Mouse (Mus musculus): Measurements from ENCODE around the gene Rnf157. TPM values are rescaled to one million over a fixed set of nuclear protein-coding genes. Genes with fewer than 3 reads are reported as not detected.

Gene Rnf157
- polyA plus RNA-seq, 1 experiment = 7.2 TPM

GRCm38 (mm10) chr11:116359652-116360051, 53.2 kb downstream of the Rnf157 start:
- Histone ChIP-seq H3K27ac (ENCODE audit: control insufficient read depth, insufficient read depth, low read depth, low read length) (no peak overlapping the region), H3K36me3 (ENCODE audit: control insufficient read depth, insufficient read depth, low read length) (no peaks in the 10 kb centered on the region), H3K27me3 (ENCODE audit: control insufficient read depth, insufficient read depth, low read length) (no peaks in the 10 kb centered on the region), H3K4me1 (ENCODE audit: control insufficient read depth, insufficient read depth, low read length) (no peaks in the 10 kb centered on the region), H3K4me3 (ENCODE audit: control insufficient read depth, low read depth, low read length) (no peak overlapping the region)
- TF ChIP-seq CTCF (IDR thresholded peaks at IDR 0.05; ENCODE audit: control insufficient read depth, insufficient read depth, insufficient replicate concordance, low read depth, low read length) (no peak), POLR2A (IDR thresholded peaks at IDR 0.05; ENCODE audit: control insufficient read depth, low read depth, low read length) (no peak)

GRCm38 (mm10) chr11:116358926-116359637, 53.8 kb downstream of the Rnf157 start:
- Histone ChIP-seq H3K4me3 (ENCODE audit: control insufficient read depth, low read depth, low read length) (no peak overlapping the region), H3K27me3 (ENCODE audit: control insufficient read depth, insufficient read depth, low read length) (no peaks in the 10 kb centered on the region), H3K4me1 (ENCODE audit: control insufficient read depth, insufficient read depth, low read length) (no peaks in the 10 kb centered on the region), H3K27ac (ENCODE audit: control insufficient read depth, insufficient read depth, low read depth, low read length) (no peak overlapping the region), H3K36me3 (ENCODE audit: control insufficient read depth, insufficient read depth, low read length) (no peaks in the 10 kb centered on the region)
- TF ChIP-seq CTCF (IDR thresholded peaks at IDR 0.05; ENCODE audit: control insufficient read depth, insufficient read depth, insufficient replicate concordance, low read depth, low read length) (no peak), POLR2A (IDR thresholded peaks at IDR 0.05; ENCODE audit: control insufficient read depth, low read depth, low read length) (no peak)

GRCm38 (mm10) chr11:116354521-116354920, 58.3 kb downstream of the Rnf157 start:
- no peaks in the 10 kb centered on the region for H3K36me3 ChIP-seq (ENCODE audit: control insufficient read depth, insufficient read depth, low read length)
- TF ChIP-seq POLR2A (IDR thresholded peaks at IDR 0.05; ENCODE audit: control insufficient read depth, low read depth, low read length) = no peak
- no peak for TF ChIP-seq CTCF (IDR thresholded peaks at IDR 0.05; ENCODE audit: control insufficient read depth, insufficient read depth, insufficient replicate concordance, low read depth, low read length)
- H3K27ac ChIP-seq (ENCODE audit: control insufficient read depth, insufficient read depth, low read depth, low read length) = no peak overlapping the region
- H3K4me1 ChIP-seq (ENCODE audit: control insufficient read depth, insufficient read depth, low read length) = no peaks in the 10 kb centered on the region
- H3K4me3 ChIP-seq (ENCODE audit: control insufficient read depth, low read depth, low read length) = no peak overlapping the region
- H3K27me3 ChIP-seq (ENCODE audit: control insufficient read depth, insufficient read depth, low read length) = no peaks in the 10 kb centered on the region

DNA sequence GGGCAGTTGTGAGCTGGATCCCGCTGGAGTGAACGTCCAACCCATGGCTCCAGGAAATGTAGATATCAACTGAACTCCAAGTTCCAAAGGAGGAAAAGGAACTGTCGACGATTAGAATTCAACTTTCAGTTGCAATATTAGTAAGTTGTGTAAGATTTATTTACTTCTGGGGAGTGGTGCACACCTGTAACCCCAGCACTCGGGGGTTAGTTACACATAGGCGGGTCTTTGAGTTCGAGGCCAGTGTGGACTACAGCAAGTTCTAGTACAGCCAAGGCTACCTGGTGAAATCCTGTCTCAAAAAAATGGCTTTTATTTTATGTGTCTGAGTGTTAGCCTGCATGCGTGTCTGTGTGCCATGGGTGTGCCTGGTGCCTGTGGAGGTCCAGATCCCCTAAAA, 59.3 kb downstream of the Rnf157 start:
- no peaks in the 10 kb centered on the region for H3K4me1 ChIP-seq (ENCODE audit: control insufficient read depth, insufficient read depth, low read length)
- no peak overlapping the region for H3K27ac ChIP-seq (ENCODE audit: control insufficient read depth, insufficient read depth, low read depth, low read length)
- no peaks in the 10 kb centered on the region for H3K36me3 ChIP-seq (ENCODE audit: control insufficient read depth, insufficient read depth, low read length)
- TF ChIP-seq CTCF (IDR thresholded peaks at IDR 0.05; ENCODE audit: control insufficient read depth, insufficient read depth, insufficient replicate concordance, low read depth, low read length) (no peak), POLR2A (IDR thresholded peaks at IDR 0.05; ENCODE audit: control insufficient read depth, low read depth, low read length) (no peak)
- H3K4me3 ChIP-seq (ENCODE audit: control insufficient read depth, low read depth, low read length) = no peak overlapping the region
- no peaks in the 10 kb centered on the region for H3K27me3 ChIP-seq (ENCODE audit: control insufficient read depth, insufficient read depth, low read length)

DNA sequence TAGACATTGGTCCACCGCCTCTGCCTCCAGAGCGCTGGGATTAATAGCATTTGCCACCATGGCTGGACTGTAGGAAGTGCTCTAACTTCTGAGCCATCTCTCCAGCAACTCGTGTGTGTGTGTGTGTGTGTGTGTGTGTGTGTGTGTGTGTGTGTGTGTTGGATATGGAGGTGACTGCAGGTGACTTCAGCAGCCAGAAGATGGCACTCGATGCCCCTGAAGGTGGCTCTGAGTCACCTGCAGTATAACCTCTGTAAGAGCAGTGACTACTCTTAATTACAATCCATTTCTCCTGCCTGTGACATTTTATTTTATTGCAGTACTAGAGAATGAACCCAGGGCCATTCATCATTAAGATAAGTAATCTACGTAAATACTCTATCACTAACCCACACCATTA, 61.5 kb downstream of the Rnf157 start:
- no peaks in the 10 kb centered on the region for H3K27me3 ChIP-seq (ENCODE audit: control insufficient read depth, insufficient read depth, low read length)
- no peaks in the 10 kb centered on the region for H3K4me1 ChIP-seq (ENCODE audit: control insufficient read depth, insufficient read depth, low read length)
- H3K27ac ChIP-seq (ENCODE audit: control insufficient read depth, insufficient read depth, low read depth, low read length) = no peak overlapping the region
- no peak for TF ChIP-seq CTCF (IDR thresholded peaks at IDR 0.05; ENCODE audit: control insufficient read depth, insufficient read depth, insufficient replicate concordance, low read depth, low read length)
- TF ChIP-seq POLR2A (IDR thresholded peaks at IDR 0.05; ENCODE audit: control insufficient read depth, low read depth, low read length) = no peak
- no peaks in the 10 kb centered on the region for H3K36me3 ChIP-seq (ENCODE audit: control insufficient read depth, insufficient read depth, low read length)
- H3K4me3 ChIP-seq (ENCODE audit: control insufficient read depth, low read depth, low read length) = no peak overlapping the region

- H3K27ac ChIP-seq (ENCODE audit: control insufficient read depth, insufficient read depth, low read depth, low read length) = no peak overlapping the region
- no peak for TF ChIP-seq CTCF (IDR thresholded peaks at IDR 0.05; ENCODE audit: control insufficient read depth, insufficient read depth, insufficient replicate concordance, low read depth, low read length)
- no peak for TF ChIP-seq POLR2A (IDR thresholded peaks at IDR 0.05; ENCODE audit: control insufficient read depth, low read depth, low read length)
- H3K4me3 ChIP-seq (ENCODE audit: control insufficient read depth, low read depth, low read length) = no peak overlapping the region
- H3K27me3 ChIP-seq (ENCODE audit: control insufficient read depth, insufficient read depth, low read length) = no peaks in the 10 kb centered on the region
- H3K36me3 ChIP-seq (ENCODE audit: control insufficient read depth, insufficient read depth, low read length) = no peaks in the 10 kb centered on the region
- H3K4me1 ChIP-seq (ENCODE audit: control insufficient read depth, insufficient read depth, low read length) = no peaks in the 10 kb centered on the region
Measured at GRCm38 (mm10) chr11:116347955-116348354, 64.9 kb downstream of the Rnf157 start.

DNA sequence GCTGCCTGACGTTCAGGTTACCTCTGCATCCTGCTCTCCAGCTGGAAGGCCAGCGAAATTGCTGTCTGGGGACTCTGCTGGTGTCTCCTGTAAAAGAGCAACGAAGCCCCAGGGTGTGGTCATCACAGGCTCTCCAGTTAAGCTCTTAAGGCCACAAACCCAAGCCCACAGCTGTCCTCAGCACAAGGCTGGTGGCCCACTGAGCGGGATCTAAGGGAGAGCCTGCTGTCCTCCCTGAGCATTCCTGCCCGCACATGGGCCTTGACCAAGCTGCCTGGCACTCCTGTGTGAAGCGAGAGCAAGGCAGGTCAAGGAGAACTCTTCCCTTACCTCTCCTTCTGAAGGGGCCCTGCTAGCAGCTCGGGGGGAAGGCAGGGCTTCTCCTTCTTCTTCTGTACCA, 65.8 kb downstream of the Rnf157 start:
- H3K4me3 ChIP-seq (ENCODE audit: control insufficient read depth, low read depth, low read length) = peak overlapping the region; percentile 60
- no peaks in the 10 kb centered on the region for H3K36me3 ChIP-seq (ENCODE audit: control insufficient read depth, insufficient read depth, low read length)
- TF ChIP-seq POLR2A (IDR thresholded peaks at IDR 0.05; ENCODE audit: control insufficient read depth, low read depth, low read length) = no peak
- TF ChIP-seq CTCF (IDR thresholded peaks at IDR 0.05; ENCODE audit: control insufficient read depth, insufficient read depth, insufficient replicate concordance, low read depth, low read length) = no peak
- no peaks in the 10 kb centered on the region for H3K4me1 ChIP-seq (ENCODE audit: control insufficient read depth, insufficient read depth, low read length)
- no peak overlapping the region for H3K27ac ChIP-seq (ENCODE audit: control insufficient read depth, insufficient read depth, low read depth, low read length)
- no peaks in the 10 kb centered on the region for H3K27me3 ChIP-seq (ENCODE audit: control insufficient read depth, insufficient read depth, low read length)
